Comparison of ENCODE assay signal across 23 mouse cellular contexts in genomic region chr1:53852086-53852610, GRCm38 (mm10).
DNase-seq lines count a peak whose midpoint lies in the region; TF ChIP-seq lines count a peak whose summit lies in the region.
"Had no signal": no experiment of that assay in that cellular context is flagged by ENCODE, and none has a peak within 500 bp of the region (broad histone marks: within the 10 kb centered on the region; RNA-seq: fewer than 3 reads in every experiment).

No protein-coding gene starts in this region.

- no peak for TF ChIP-seq POLR2A in heart, adult 2 months (IDR thresholded peaks at IDR 0.05; ENCODE audit: insufficient read depth, low read depth, low read length)
- TF ChIP-seq POLR2A in ES-Bruce4 (IDR thresholded peaks at IDR 0.05; ENCODE audit: insufficient read depth, low read length), result no peak

- no peaks in the 10 kb centered on the region for H3K9me3 ChIP-seq in ES-Bruce4 (replicated peaks; ENCODE audit: control insufficient read depth, insufficient read depth, low read length, poor library complexity, severe bottlenecking)
- H3K9me3 ChIP-seq: embryonic facial prominence, embryonic 13.5 days; forebrain, embryonic 12.5 days; heart, embryonic 10.5 days; hindbrain, embryonic 10.5 days; limb, embryonic 12.5 days; neural tube, embryonic 12.5 days had no signal

- 82% methylated on average over 3 of the region's 3 CpGs for WGBS in heart, adult 2 months

- no peak overlapping the region for H3K9ac ChIP-seq in heart, adult 2 months (ENCODE audit: low read depth, low read length)
- H3K9ac ChIP-seq in ES-Bruce4 (ENCODE audit: low read depth, poor library complexity, severe bottlenecking), result no peak overlapping the region
- H3K9ac ChIP-seq: embryonic facial prominence, embryonic 13.5 days; forebrain, embryonic 12.5 days; limb, embryonic 12.5 days; lung, embryonic 14.5 days; neural tube, embryonic 12.5 days had no signal

- H3K27ac ChIP-seq in heart, adult 2 months, result peak overlapping the region; percentile 36
- no peak overlapping the region for H3K27ac ChIP-seq in ES-Bruce4 (ENCODE audit: insufficient read depth, low read length)
- H3K27ac ChIP-seq: embryonic facial prominence, embryonic 13.5 days; forebrain, embryonic 12.5 days; heart, embryonic 10.5 days; hindbrain, embryonic 10.5 days; limb, embryonic 12.5 days; neural tube, embryonic 12.5 days; stomach, postnatal 0 days had no signal

- no peak for TF ChIP-seq EP300 in heart, adult 2 months (IDR thresholded peaks at IDR 0.05; ENCODE audit: insufficient read depth, low read depth, low read length)
- 0 out of 2 replicates have a peak, but pooled peaks have one; percentile 13 for TF ChIP-seq EP300 in ES-Bruce4 (IDR thresholded peaks at IDR 0.05; ENCODE audit: insufficient read depth, low read depth, low read length)

- peaks cover 14% of the 10 kb centered on the region for H3K4me1 ChIP-seq in heart, adult 2 months (ENCODE audit: control insufficient read depth, insufficient read depth, low read length)
- H3K4me1 ChIP-seq in ES-Bruce4 (ENCODE audit: control insufficient read depth, insufficient read depth, low read length), result peaks cover 2% of the 10 kb centered on the region
- H3K4me1 ChIP-seq: embryonic facial prominence, embryonic 13.5 days; forebrain, embryonic 12.5 days; heart, embryonic 10.5 days; hindbrain, embryonic 10.5 days; limb, embryonic 12.5 days; neural tube, embryonic 12.5 days had no signal

- peaks cover 33% of the 10 kb centered on the region for H3K36me3 ChIP-seq in heart, adult 2 months (ENCODE audit: control insufficient read depth, insufficient read depth, low read length)
- H3K36me3 ChIP-seq in ES-Bruce4 (ENCODE audit: control insufficient read depth, insufficient read depth, low read length, poor library complexity, severe bottlenecking), result no peaks in the 10 kb centered on the region
- H3K36me3 ChIP-seq: embryonic facial prominence, embryonic 13.5 days; forebrain, embryonic 12.5 days; hindbrain, embryonic 10.5 days; limb, embryonic 12.5 days; neural tube, embryonic 12.5 days had no signal

- no peaks in the 10 kb centered on the region for H3K79me2 ChIP-seq in heart, adult 2 months (replicated peaks; ENCODE audit: control insufficient read depth, insufficient read depth, low read length)

- no peaks in the 10 kb centered on the region for H3K27me3 ChIP-seq in heart, adult 2 months (ENCODE audit: control insufficient read depth, insufficient read depth, low read length)
- H3K27me3 ChIP-seq in ES-Bruce4 (ENCODE audit: control insufficient read depth, insufficient read depth, low read length, poor library complexity, severe bottlenecking), result no peaks in the 10 kb centered on the region
- H3K27me3 ChIP-seq: embryonic facial prominence, embryonic 13.5 days; forebrain, embryonic 12.5 days; limb, embryonic 12.5 days; neural tube, embryonic 12.5 days had no signal

- no peak overlapping the region for H3K4me3 ChIP-seq in heart, adult 2 months
- no peak overlapping the region for H3K4me3 ChIP-seq in ES-Bruce4 (ENCODE audit: low read depth, low read length)
- H3K4me3 ChIP-seq: embryonic facial prominence, embryonic 13.5 days; erythroblast, embryonic 14.5 days; forebrain, embryonic 12.5 days; heart, embryonic 10.5 days; hindbrain, embryonic 10.5 days; layer of hippocampus, adult 2 months; limb, embryonic 12.5 days; neural tube, embryonic 12.5 days had no signal

- no peak for TF ChIP-seq CTCF in heart, adult 2 months (IDR thresholded peaks at IDR 0.05)
- TF ChIP-seq CTCF in ES-Bruce4 (IDR thresholded peaks at IDR 0.05; ENCODE audit: low read depth, low read length), result no peak

- DNase-seq in heart, adult 2 months, result no peak
- DNase-seq in heart, adult 9 months (ENCODE audit: low spot score in 2 of 2), result no peak
- peak; percentile 26 for DNase-seq in 416B (ENCODE audit: low read depth)
- peak; percentile 76 for DNase-seq in induced T-regulatory cell, adult 2 months (ENCODE audit: low read depth)
- DNase-seq in adrenal gland, postnatal 10 days, result no peak
- DNase-seq in right cerebral cortex, adult 2 months (ENCODE audit: low spot score in 2 of 2), result no peak
- no peak for DNase-seq in left cerebral cortex, postnatal 4 days
- DNase-seq: cerebellum, adult 11 months; cerebellum, postnatal 10 days; embryo, embryonic 11 days; layer of hippocampus, postnatal 36 days; midbrain, embryonic 14.5 days had no signal

- intact Hi-C loops in heart, adult 2 months (cut with DNase I), result no loop called here
- intact Hi-C loops in left cerebral cortex, postnatal 4 days (cut with DNase I), result no loop called here

Comparison
In these comparisons a context has a peak if more than half of its experiments do, and no peak if none do; other contexts are left out.
1. DNase-seq: peak in 416B (single experiment) and induced T-regulatory cell, adult 2 months (single experiment); none in heart, adult 2 months (0 of 2), heart, adult 9 months (0 of 2), adrenal gland, postnatal 10 days (single experiment), right cerebral cortex, adult 2 months (0 of 2) and left cerebral cortex, postnatal 4 days (single experiment).